Mouse (Mus musculus): ENCODE results near the gene Plac9a. TPM values are rescaled to one million over a fixed set of nuclear protein-coding genes. Genes with fewer than 3 reads are reported as not detected.
"Not testable (repeated sequence)": the region's sequence is repeated elsewhere in the genome, so short reads cannot be mapped to it uniquely, and the experiment has no call there.

Plac9a gene
- total RNA-seq, 2 experiments from 2014 or later = not detected

GRCm38 (mm10) chr14:25853717-25854452, 49.0 kb downstream of the Plac9a start:
- Histone ChIP-seq H3K27ac (peak overlapping the region; percentile 91), H3K4me3 (no peak overlapping the region)
- no peak for DNase-seq (ENCODE audit: low spot score in 2 of 2)
- no peak for TF ChIP-seq CTCF (conservative IDR thresholded peaks at IDR 0.05)

DNA sequence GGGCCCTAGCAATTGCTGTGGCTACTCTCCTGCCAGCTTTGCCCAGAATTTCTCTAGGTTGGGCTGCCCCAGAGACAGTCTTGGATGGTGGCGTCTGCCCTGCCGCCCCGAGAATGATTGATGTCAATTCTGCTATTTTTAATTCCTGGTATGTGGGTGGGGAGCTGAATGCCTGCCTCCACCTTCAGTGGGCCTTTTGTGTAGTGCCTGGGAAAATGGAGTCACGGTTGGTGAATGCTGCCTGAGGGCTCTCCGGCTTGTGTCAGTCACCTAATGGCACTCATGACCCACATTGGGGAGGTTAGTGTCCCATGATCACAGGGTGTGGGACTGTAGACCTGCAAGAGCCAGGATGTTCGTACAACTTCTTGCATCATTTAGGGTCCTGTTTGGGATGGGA, 49.6 kb downstream of the Plac9a start:
- H3K27ac ChIP-seq = peak overlapping the region; percentile 91
- no peak overlapping the region for H3K4me3 ChIP-seq
- no peak for DNase-seq (ENCODE audit: low spot score in 2 of 2)
- TF ChIP-seq CTCF (conservative IDR thresholded peaks at IDR 0.05) = no peak

DNA sequence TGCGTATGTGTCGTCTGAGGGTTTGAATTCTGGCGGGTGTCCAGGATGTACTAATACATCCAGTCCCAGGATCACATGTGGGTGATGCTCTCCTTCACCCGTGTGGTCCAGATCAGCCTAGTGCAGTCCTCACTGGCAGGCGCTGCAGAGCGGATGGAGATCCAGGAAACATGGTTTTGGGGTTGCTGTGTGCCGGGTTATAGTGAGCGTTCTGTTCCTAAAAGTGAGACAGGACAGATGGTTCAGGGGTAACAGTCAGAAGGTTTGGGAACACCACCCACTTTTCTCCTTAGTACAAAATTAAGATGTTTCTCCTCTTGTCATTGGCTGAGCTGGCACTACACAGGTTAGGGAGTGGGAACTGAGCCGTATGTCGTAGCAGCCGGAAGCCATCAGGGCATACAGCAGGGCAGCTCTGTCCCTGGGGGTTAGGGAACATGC, 50.8 kb downstream of the Plac9a start:
- DNase-seq (ENCODE audit: low spot score in 2 of 2) = peak; percentile 49 to 70
- TF ChIP-seq CTCF (conservative IDR thresholded peaks at IDR 0.05) = no peak
- H3K27ac ChIP-seq = peak overlapping the region; percentile 91
- no peak overlapping the region for H3K4me3 ChIP-seq

GRCm38 (mm10) chr14:25851189-25851588, 51.7 kb downstream of the Plac9a start:
- no peak for TF ChIP-seq CTCF (conservative IDR thresholded peaks at IDR 0.05)
- no peak for DNase-seq (ENCODE audit: low spot score in 2 of 2)
- Histone ChIP-seq H3K27ac (peak overlapping the region; percentile 91), H3K4me3 (no peak overlapping the region)

- TF ChIP-seq CTCF (conservative IDR thresholded peaks at IDR 0.05) = no peak
- Histone ChIP-seq H3K27ac (peak overlapping the region; percentile 91), H3K4me3 (no peak overlapping the region)
- DNase-seq (ENCODE audit: low spot score in 2 of 2) = no peak
Observed at GRCm38 (mm10) chr14:25850433-25850832, 52.5 kb downstream of the Plac9a start.

GRCm38 (mm10) chr14:25848708-25849107, 54.2 kb downstream of the Plac9a start:
- H3K4me3 ChIP-seq; DNase-seq (ENCODE audit: low spot score in 2 of 2); H3K27ac ChIP-seq: not testable (repeated sequence)
- peak; percentile 18 for TF ChIP-seq CTCF (conservative IDR thresholded peaks at IDR 0.05)

- TF ChIP-seq CTCF (conservative IDR thresholded peaks at IDR 0.05) = no peak
- DNase-seq (ENCODE audit: low spot score in 2 of 2) = no peak
- H3K4me3 ChIP-seq = no peak overlapping the region
- peak overlapping the region; percentile 47 for H3K27ac ChIP-seq
Observed at GRCm38 (mm10) chr14:25848237-25848636, 54.7 kb downstream of the Plac9a start.

GRCm38 (mm10) chr14:25847660-25848059, 55.2 kb downstream of the Plac9a start:
- TF ChIP-seq CTCF (conservative IDR thresholded peaks at IDR 0.05) = no peak
- Histone ChIP-seq H3K4me3 (no peak overlapping the region), H3K27ac (peak overlapping the region; percentile 47; the same call in 1 of the 2 replicates)
- DNase-seq (ENCODE audit: low spot score in 2 of 2) = no peak

- DNase-seq (ENCODE audit: low spot score in 2 of 2) = no peak
- TF ChIP-seq CTCF (conservative IDR thresholded peaks at IDR 0.05) = no peak
Observed at GRCm38 (mm10) chr14:25846516-25846915, 56.4 kb downstream of the Plac9a start.

DNA sequence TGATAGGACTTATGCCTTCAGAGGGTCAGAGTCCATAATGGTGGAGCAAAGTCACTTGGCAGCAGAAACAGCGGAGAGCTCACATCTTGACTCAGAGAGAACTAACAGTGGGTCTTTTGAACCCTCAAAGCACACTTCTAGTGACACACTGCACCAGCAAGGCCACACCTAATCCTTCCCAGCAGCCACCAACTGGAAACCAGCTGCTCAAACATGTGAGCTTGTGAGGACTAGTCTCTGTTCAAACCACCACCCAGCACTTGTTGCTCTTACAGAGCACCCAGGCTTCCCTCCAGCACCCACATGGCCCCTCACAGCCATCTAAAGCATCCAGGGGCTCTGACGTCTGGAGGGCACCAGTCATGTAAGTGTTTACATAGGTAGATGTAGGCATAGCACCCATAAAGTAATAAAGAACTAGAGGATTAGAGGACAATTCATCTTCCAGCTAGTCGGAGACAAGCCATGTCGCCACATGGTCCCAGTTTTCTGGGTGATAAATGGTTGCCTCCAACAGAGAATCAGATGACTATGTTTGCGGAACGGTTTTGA, 57.0 kb downstream of the Plac9a start:
- no peak for DNase-seq (ENCODE audit: low spot score in 2 of 2)
- Histone ChIP-seq H3K27ac (peak overlapping the region; percentile 55; the same call in 1 of the 2 replicates), H3K4me3 (no peak overlapping the region)
- no peak for TF ChIP-seq CTCF (conservative IDR thresholded peaks at IDR 0.05)

More at GRCm38 (mm10) chr14:25846516-25846915, 56.4 kb downstream of the Plac9a start:
- peak overlapping the region; percentile 55; the same call in 1 of the 2 replicates for H3K27ac ChIP-seq
- H3K4me3 ChIP-seq = no peak overlapping the region

DNA sequence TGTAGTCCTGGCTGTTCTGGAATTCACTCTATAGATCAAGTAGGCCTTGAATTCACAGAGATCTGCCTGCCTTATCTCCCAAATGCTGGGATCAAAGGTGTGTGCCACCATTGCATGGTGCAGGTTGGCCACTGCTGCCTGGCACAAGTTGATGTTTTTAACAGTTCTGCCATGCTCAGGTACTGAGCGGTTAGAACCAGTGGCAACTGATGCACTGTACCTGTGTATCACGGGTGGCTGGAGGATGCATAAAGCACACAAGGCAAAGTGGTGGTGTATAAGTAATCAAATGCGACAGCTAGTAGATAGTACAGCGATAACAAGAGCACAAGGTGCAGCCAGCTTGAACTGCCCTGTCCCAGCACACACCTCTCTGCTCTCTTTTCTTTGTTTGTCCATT, 58.5 kb downstream of the Plac9a start:
- no peak for TF ChIP-seq CTCF (conservative IDR thresholded peaks at IDR 0.05)
- H3K27ac ChIP-seq = no peak overlapping the region
- no peak for DNase-seq (ENCODE audit: low spot score in 2 of 2)
- no peak overlapping the region for H3K4me3 ChIP-seq

- Histone ChIP-seq H3K27ac (peak overlapping the region; percentile 75), H3K4me3 (peak overlapping the region; percentile 93)
- TF ChIP-seq CTCF (conservative IDR thresholded peaks at IDR 0.05) = no peak
- DNase-seq (ENCODE audit: low spot score in 2 of 2) = no peak
Observed at GRCm38 (mm10) chr14:25842688-25843003, 60.3 kb downstream of the Plac9a start.

GRCm38 (mm10) chr14:25841991-25842687, 60.8 kb downstream of the Plac9a start, which contains the start of gene Anxa11:
Gene Anxa11, plus strand, starts transcription at chr14:25842156.
- TF ChIP-seq CTCF (conservative IDR thresholded peaks at IDR 0.05) = no peak
- peak; percentile 51 to 78 for DNase-seq (ENCODE audit: low spot score in 2 of 2)
- Histone ChIP-seq H3K27ac (peak within 1 kb of the TSS; percentile 75), H3K4me3 (peak within 1 kb of the TSS; percentile 93)

Measured in layer of hippocampus, adult 2 months (tissue).